Mouse (Mus musculus): ENCODE data around the gene Grin2d.

- peak; percentile 92 for TF ChIP-seq CTCF (IDR thresholded peaks at IDR 0.05; ENCODE audit: control insufficient read depth, insufficient read depth, insufficient read length)
- no peak for TF ChIP-seq MYOG (IDR thresholded peaks at IDR 0.05; ENCODE audit: control insufficient read depth, extremely low read depth, insufficient read length)
Observed at GRCm38 (mm10) chr7:45801348-45801747, 76.8 kb downstream of the Grin2d start.

All from C2C12 (cell line).